Mouse (Mus musculus): ENCODE measurements around the gene Ankrd17. TPM values are rescaled to one million over a fixed set of nuclear protein-coding genes. Genes with fewer than 3 reads are reported as not detected.

Ankrd17 gene
- polyA plus RNA-seq, 1 experiment from 2014 or later = 31.0 TPM

GRCm38 (mm10) chr5:90346877-90347276, 19.5 kb downstream of the Ankrd17 start:
- H3K27me3 ChIP-seq (replicated peaks; ENCODE audit: control insufficient read depth, insufficient read depth, low read length) = no peaks in the 10 kb centered on the region
- WGBS = 91% methylated on average over 3 of the region's 3 CpGs

GRCm38 (mm10) chr5:90340847-90341246, 25.5 kb downstream of the Ankrd17 start:
- Histone ChIP-seq H3K9me3 (ENCODE audit: control insufficient read depth, low read length) (no peaks in the 10 kb centered on the region), H3K27ac (replicated peaks; ENCODE audit: low read depth, low read length) (no peak overlapping the region), H3K4me1 (ENCODE audit: control insufficient read depth, insufficient read depth, low read length) (peaks cover 19% of the 10 kb centered on the region), H3K27me3 (replicated peaks; ENCODE audit: control insufficient read depth, insufficient read depth, low read length) (no peaks in the 10 kb centered on the region), H3K9ac (ENCODE audit: low read depth, low read length) (no peak overlapping the region), H3K4me3 (ENCODE audit: low read depth, low read length) (no peak overlapping the region), H3K4me2 (ENCODE audit: low read depth, low read length) (no peak overlapping the region), H3K36me3 (ENCODE audit: control insufficient read depth, insufficient read depth, low read length) (no peaks in the 10 kb centered on the region)
- DNase-seq (ENCODE audit: low spot score) = no peak
- ATAC-seq (ENCODE audit: low read depth) = no peak
- WGBS = 62% methylated on average over 4 of the region's 4 CpGs

More at GRCm38 (mm10) chr5:90346877-90347276, 19.5 kb downstream of the Ankrd17 start:
- H3K9ac ChIP-seq (ENCODE audit: low read depth, low read length) = no peak overlapping the region
- H3K36me3 ChIP-seq (ENCODE audit: control insufficient read depth, insufficient read depth, low read length) = 0 out of 2 replicates have a peak, but pooled peaks cover 9% of the 10 kb centered on the region
- no peak overlapping the region for H3K27ac ChIP-seq (replicated peaks; ENCODE audit: low read depth, low read length)
- H3K4me3 ChIP-seq (ENCODE audit: low read depth, low read length) = no peak overlapping the region
- no peaks in the 10 kb centered on the region for H3K4me1 ChIP-seq (ENCODE audit: control insufficient read depth, insufficient read depth, low read length)
- H3K4me2 ChIP-seq (ENCODE audit: low read depth, low read length) = no peak overlapping the region
- DNase-seq (ENCODE audit: low spot score) = no peak
- no peaks in the 10 kb centered on the region for H3K9me3 ChIP-seq (ENCODE audit: control insufficient read depth, low read length)
- no peak for ATAC-seq (ENCODE audit: low read depth)

- peak overlapping the region; percentile 36 for H3K4me2 ChIP-seq (ENCODE audit: low read depth, low read length)
- ATAC-seq (ENCODE audit: low read depth) = no peak
- H3K9ac ChIP-seq (ENCODE audit: low read depth, low read length) = no peak overlapping the region
- H3K27ac ChIP-seq (replicated peaks; ENCODE audit: low read depth, low read length) = peak overlapping the region; percentile 34
- H3K4me1 ChIP-seq (ENCODE audit: control insufficient read depth, insufficient read depth, low read length) = peaks cover 19% of the 10 kb centered on the region
- H3K36me3 ChIP-seq (ENCODE audit: control insufficient read depth, insufficient read depth, low read length) = no peaks in the 10 kb centered on the region
- 90% methylated on average over 1 of the region's 1 CpGs for WGBS
- no peak for DNase-seq (ENCODE audit: low spot score)
- H3K9me3 ChIP-seq (ENCODE audit: control insufficient read depth, low read length) = no peaks in the 10 kb centered on the region
- H3K4me3 ChIP-seq (ENCODE audit: low read depth, low read length) = peak overlapping the region; percentile 24; the same call in 1 of the 2 replicates
- no peaks in the 10 kb centered on the region for H3K27me3 ChIP-seq (replicated peaks; ENCODE audit: control insufficient read depth, insufficient read depth, low read length)
Measured at GRCm38 (mm10) chr5:90339953-90340343, 26.4 kb downstream of the Ankrd17 start.

- 24% methylated on average over 5 of the region's 5 CpGs for WGBS
- H3K4me3 ChIP-seq (ENCODE audit: low read depth, low read length) = peak overlapping the region; percentile 24
Measured at GRCm38 (mm10) chr5:90339129-90339952, 27.0 kb downstream of the Ankrd17 start.

GRCm38 (mm10) chr5:90338177-90339091, 27.9 kb downstream of the Ankrd17 start:
- Histone ChIP-seq H3K27me3 (replicated peaks; ENCODE audit: control insufficient read depth, insufficient read depth, low read length) (no peaks in the 10 kb centered on the region), H3K27ac (replicated peaks; ENCODE audit: low read depth, low read length) (no peak overlapping the region), H3K9ac (ENCODE audit: low read depth, low read length) (no peak overlapping the region), H3K36me3 (ENCODE audit: control insufficient read depth, insufficient read depth, low read length) (no peaks in the 10 kb centered on the region), H3K4me2 (ENCODE audit: low read depth, low read length) (no peak overlapping the region), H3K4me1 (ENCODE audit: control insufficient read depth, insufficient read depth, low read length) (peaks cover 19% of the 10 kb centered on the region), H3K4me3 (ENCODE audit: low read depth, low read length) (no peak overlapping the region), H3K9me3 (ENCODE audit: control insufficient read depth, low read length) (no peaks in the 10 kb centered on the region)
- ATAC-seq (ENCODE audit: low read depth) (no peak), DNase-seq (ENCODE audit: low spot score) (peak; percentile 8)
- 73% methylated on average over 7 of the region's 7 CpGs for WGBS

More at GRCm38 (mm10) chr5:90339129-90339952, 27.0 kb downstream of the Ankrd17 start:
- H3K36me3 ChIP-seq (ENCODE audit: control insufficient read depth, insufficient read depth, low read length) = no peaks in the 10 kb centered on the region
- DNase-seq (ENCODE audit: low spot score) (peak; percentile 83), ATAC-seq (ENCODE audit: low read depth) (peak; percentile 92)
- H3K27me3 ChIP-seq (replicated peaks; ENCODE audit: control insufficient read depth, insufficient read depth, low read length) = no peaks in the 10 kb centered on the region
- peak overlapping the region; percentile 34 for H3K27ac ChIP-seq (replicated peaks; ENCODE audit: low read depth, low read length)
- H3K9ac ChIP-seq (ENCODE audit: low read depth, low read length) = no peak overlapping the region
- H3K9me3 ChIP-seq (ENCODE audit: control insufficient read depth, low read length) = no peaks in the 10 kb centered on the region
- H3K4me1 ChIP-seq (ENCODE audit: control insufficient read depth, insufficient read depth, low read length) = peaks cover 19% of the 10 kb centered on the region
- H3K4me2 ChIP-seq (ENCODE audit: low read depth, low read length) = peak overlapping the region; percentile 36

- ATAC-seq (ENCODE audit: low read depth) = no peak
- no peaks in the 10 kb centered on the region for H3K27me3 ChIP-seq (replicated peaks; ENCODE audit: control insufficient read depth, insufficient read depth, low read length)
- H3K4me2 ChIP-seq (ENCODE audit: low read depth, low read length) = no peak overlapping the region
- no peak for DNase-seq (ENCODE audit: low spot score)
- no peaks in the 10 kb centered on the region for H3K36me3 ChIP-seq (ENCODE audit: control insufficient read depth, insufficient read depth, low read length)
- H3K27ac ChIP-seq (replicated peaks; ENCODE audit: low read depth, low read length) = no peak overlapping the region
- H3K9ac ChIP-seq (ENCODE audit: low read depth, low read length) = no peak overlapping the region
- H3K4me3 ChIP-seq (ENCODE audit: low read depth, low read length) = no peak overlapping the region
- no peaks in the 10 kb centered on the region for H3K4me1 ChIP-seq (ENCODE audit: control insufficient read depth, insufficient read depth, low read length)
- H3K9me3 ChIP-seq (ENCODE audit: control insufficient read depth, low read length) = no peaks in the 10 kb centered on the region
- 88% methylated on average over 2 of the region's 2 CpGs for WGBS
Measured at GRCm38 (mm10) chr5:90332478-90332877, 33.9 kb downstream of the Ankrd17 start.

GRCm38 (mm10) chr5:90331071-90331470, 35.3 kb downstream of the Ankrd17 start:
- Histone ChIP-seq H3K36me3 (ENCODE audit: control insufficient read depth, insufficient read depth, low read length) (no peaks in the 10 kb centered on the region), H3K9ac (ENCODE audit: low read depth, low read length) (no peak overlapping the region), H3K4me3 (ENCODE audit: low read depth, low read length) (no peak overlapping the region), H3K27me3 (replicated peaks; ENCODE audit: control insufficient read depth, insufficient read depth, low read length) (no peaks in the 10 kb centered on the region), H3K27ac (replicated peaks; ENCODE audit: low read depth, low read length) (no peak overlapping the region), H3K9me3 (ENCODE audit: control insufficient read depth, low read length) (no peaks in the 10 kb centered on the region), H3K4me2 (ENCODE audit: low read depth, low read length) (no peak overlapping the region), H3K4me1 (ENCODE audit: control insufficient read depth, insufficient read depth, low read length) (peaks cover 2% of the 10 kb centered on the region)
- no peak for DNase-seq (ENCODE audit: low spot score)
- ATAC-seq (ENCODE audit: low read depth) = no peak
- 79% methylated on average over 1 of the region's 1 CpGs for WGBS

GRCm38 (mm10) chr5:90298396-90298795, 68.0 kb downstream of the Ankrd17 start:
- no peak overlapping the region for H3K4me2 ChIP-seq (ENCODE audit: low read depth, low read length)
- H3K9me3 ChIP-seq (ENCODE audit: control insufficient read depth, low read length) = no peaks in the 10 kb centered on the region
- no peak overlapping the region for H3K27ac ChIP-seq (replicated peaks; ENCODE audit: low read depth, low read length)
- no peak for DNase-seq (ENCODE audit: low spot score)
- no peak overlapping the region for H3K9ac ChIP-seq (ENCODE audit: low read depth, low read length)
- H3K36me3 ChIP-seq (ENCODE audit: control insufficient read depth, insufficient read depth, low read length) = peaks cover 57% of the 10 kb centered on the region
- H3K27me3 ChIP-seq (replicated peaks; ENCODE audit: control insufficient read depth, insufficient read depth, low read length) = no peaks in the 10 kb centered on the region
- no peak overlapping the region for H3K4me3 ChIP-seq (ENCODE audit: low read depth, low read length)
- ATAC-seq (ENCODE audit: low read depth) = no peak
- 94% methylated on average over 11 of the region's 11 CpGs for WGBS
- no peaks in the 10 kb centered on the region for H3K4me1 ChIP-seq (ENCODE audit: control insufficient read depth, insufficient read depth, low read length)

All from embryonic facial prominence, embryonic 14.5 days (tissue).